Mouse (Mus musculus) right cerebral cortex, adult 18-20 months (tissue): ENCODE measurements around the gene Gm45837.
"Not testable (repeated sequence)": the region's sequence is repeated elsewhere in the genome, so short reads cannot be mapped to it uniquely, and the experiment has no call there.

ENCODE experiments used
- DNase-seq: peaks from one replicate; pipeline ENCODE4 v3.0.0; 2022; ENCODE audit warnings: mixed read lengths

The Gm45837 gene

GRCm38 (mm10) chr7:101509212-101509611 lies 98.5 kb downstream of the Gm45837 start:
- DNase-seq: no peak

- peak; percentile 62 for DNase-seq
Measured at GRCm38 (mm10) chr7:101513655-101514054, 103.0 kb downstream of the Gm45837 start.

- no peak for DNase-seq
Measured at GRCm38 (mm10) chr7:101514768-101515167, 104.1 kb downstream of the Gm45837 start.

GRCm38 (mm10) chr7:101515295-101515694 lies 104.6 kb downstream of the Gm45837 start:
- no peak for DNase-seq

- no peak for DNase-seq
Measured at GRCm38 (mm10) chr7:101516460-101516859, 105.8 kb downstream of the Gm45837 start.

GRCm38 (mm10) chr7:101521696-101522095 lies 111.0 kb downstream of the Gm45837 start:
- no peak for DNase-seq

GRCm38 (mm10) chr7:101523205-101523604 lies 112.5 kb downstream of the Gm45837 start:
- DNase-seq: no peak

- DNase-seq: no peak
Measured at GRCm38 (mm10) chr7:101526484-101526883, 115.8 kb downstream of the Gm45837 start.

- DNase-seq: no peak
Measured at GRCm38 (mm10) chr7:101534428-101534827, 123.7 kb downstream of the Gm45837 start.

GRCm38 (mm10) chr7:101535102-101535501 lies 124.4 kb downstream of the Gm45837 start:
- no peak for DNase-seq

GRCm38 (mm10) chr7:101535517-101535916 lies 124.8 kb downstream of the Gm45837 start:
- peak; percentile 34 for DNase-seq

GRCm38 (mm10) chr7:101537541-101537940 lies 126.9 kb downstream of the Gm45837 start:
- DNase-seq: peak; percentile 57

- DNase-seq: peak; percentile 79
Measured at GRCm38 (mm10) chr7:101538141-101538933, 127.7 kb downstream of the Gm45837 start.

GRCm38 (mm10) chr7:101539774-101540173 lies 129.1 kb downstream of the Gm45837 start:
- no peak for DNase-seq

- no peak for DNase-seq
Measured at GRCm38 (mm10) chr7:101540684-101541083, 130.0 kb downstream of the Gm45837 start.

- DNase-seq: peak; percentile 91
Measured at GRCm38 (mm10) chr7:101541132-101541531, 130.4 kb downstream of the Gm45837 start.

- DNase-seq: peak; percentile 76
Measured at GRCm38 (mm10) chr7:101541734-101542133, 131.0 kb downstream of the Gm45837 start.

- no peak for DNase-seq
Measured at GRCm38 (mm10) chr7:101547651-101548050, 137.0 kb downstream of the Gm45837 start.

- DNase-seq: no peak
Measured at GRCm38 (mm10) chr7:101549266-101549665, 138.6 kb downstream of the Gm45837 start.

- DNase-seq: no peak
Measured at GRCm38 (mm10) chr7:101550686-101551485, 140.2 kb downstream of the Gm45837 start.

GRCm38 (mm10) chr7:101551530-101551929 lies 140.8 kb downstream of the Gm45837 start:
- DNase-seq: no peak

- not testable (repeated sequence) for DNase-seq
Measured at GRCm38 (mm10) chr7:101555473-101555872, 144.8 kb downstream of the Gm45837 start.

- DNase-seq: no peak
Measured at GRCm38 (mm10) chr7:101557391-101557790, 146.7 kb downstream of the Gm45837 start.

GRCm38 (mm10) chr7:101559393-101559792 lies 148.7 kb downstream of the Gm45837 start:
- DNase-seq: not testable (repeated sequence)
